Mouse (Mus musculus) heart, postnatal 0 days (tissue): ENCODE measurements around the gene Lrrc9.

Experiments
- CTCF ChIP-seq: IDR thresholded peaks from 2 replicates; pipeline ENCODE4 v1.5.1; 2016; ENCODE audit warnings: antibody characterized with exemption, control low read depth, low read depth
- EP300 ChIP-seq: IDR thresholded peaks from 2 replicates; pipeline ENCODE4 v1.6.1; 2016; ENCODE audit warnings: antibody characterized with exemption, low read depth

DNA sequence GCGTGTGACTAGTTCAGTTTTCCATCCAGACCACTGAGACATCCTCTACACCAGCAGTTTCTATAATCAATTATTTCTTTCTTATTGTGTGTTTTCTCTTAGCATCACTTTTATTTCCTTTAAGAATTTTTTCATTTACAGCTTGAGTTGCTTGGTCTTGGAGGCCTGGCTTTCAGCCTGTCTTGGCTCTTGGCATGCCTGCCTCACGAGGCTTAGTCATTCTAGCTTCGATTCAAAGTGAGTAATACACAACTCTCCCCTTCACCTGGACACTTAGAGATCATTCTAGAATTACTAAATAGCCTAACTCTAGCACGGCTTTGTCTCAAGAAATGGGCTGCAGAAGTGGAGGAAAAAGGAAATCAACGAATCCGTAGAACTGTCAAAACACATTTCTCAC lies 92.3 kb downstream of the Lrrc9 start:
- no peak for TF ChIP-seq CTCF
- TF ChIP-seq EP300, result no peak
